Mouse (Mus musculus) leukemia stem cell, adult 10-12 weeks (primary cell): ENCODE measurements around the gene Serpinb11. TPM values are rescaled to one million over a fixed set of nuclear protein-coding genes. Genes with fewer than 3 reads are reported as not detected.

Source experiments
- polyA plus RNA-seq: library from polyadenylated mRNA; stranded (reverse); fragments of >175 nt; gene quantifications from 2 replicates; pipeline ENCODE4 v1.2.3, GENCODE M21; 2012; ENCODE audit warnings: low replicate concordance

Serpinb11 gene
- not detected in 2 replicates for polyA plus RNA-seq

DNA sequence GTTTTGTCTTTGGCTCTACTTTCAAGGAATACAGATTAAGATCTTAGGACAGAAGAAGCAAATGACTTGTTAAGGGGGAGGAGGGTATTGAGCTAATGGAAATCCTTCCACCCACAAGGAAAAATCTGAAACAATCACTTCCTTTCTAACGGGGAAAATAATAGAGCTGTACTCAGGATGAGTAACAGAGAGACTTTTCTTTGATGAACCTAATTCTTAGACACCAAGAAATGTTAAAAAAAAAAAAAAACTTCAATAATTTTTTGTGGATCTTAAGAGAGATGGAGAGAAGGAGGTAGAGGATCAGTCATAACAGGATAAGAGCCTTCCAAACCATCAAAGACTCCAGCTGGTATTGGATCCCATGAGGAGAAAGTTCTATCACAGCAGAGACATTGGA, at the start of gene Serpinb11:
Gene Serpinb11, plus strand, starts transcription at position 301 of the 400 bp plus-strand sequence.

DNA sequence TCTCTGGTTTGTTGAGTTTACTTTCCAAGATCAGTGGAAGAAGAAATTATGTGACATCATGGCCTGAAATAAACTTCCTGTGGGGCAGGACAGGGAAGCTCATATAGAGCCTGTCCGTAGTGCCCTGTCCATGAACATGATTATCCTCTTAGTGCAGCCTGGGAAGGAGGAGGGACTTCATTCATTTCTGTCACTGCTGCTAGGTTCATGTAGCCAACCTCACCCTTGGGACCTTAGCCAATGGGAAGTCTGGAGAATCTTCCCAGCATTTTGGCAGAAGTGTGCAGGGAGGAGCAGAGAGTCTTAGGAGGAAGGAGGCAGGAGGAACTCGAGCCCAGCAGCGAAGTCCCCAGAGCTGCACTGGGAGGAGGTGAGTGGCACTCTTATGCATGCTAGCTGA, 38.4 kb downstream of the Serpinb11 start, which contains the start of gene Serpinb7:
Gene Serpinb7, plus strand, starts transcription at position 301 of the 400 bp plus-strand sequence.

Other genes starting within 250 kb of the Serpinb11 start
- gene Serpinb3b, start 82.8 kb upstream of the Serpinb11 start, polyA plus RNA-seq = not detected in 2 replicates
- not detected in 2 replicates for gene Serpinb3c, start 82.8 kb upstream of the Serpinb11 start, polyA plus RNA-seq
- gene Serpinb7, start 38.5 kb downstream of the Serpinb11 start, polyA plus RNA-seq = not detected in 2 replicates
- 0.08 and 0.23 TPM in 2 replicates for gene Serpinb2, start 150.2 kb downstream of the Serpinb11 start, polyA plus RNA-seq
- gene Serpinb8, start 228.8 kb downstream of the Serpinb11 start, polyA plus RNA-seq = not detected in 2 replicates